Mouse (Mus musculus): ENCODE measurements around the gene Ambra1. TPM values are rescaled to one million over a fixed set of nuclear protein-coding genes. Genes with fewer than 3 reads are reported as not detected.

Gene Ambra1
- polyA plus RNA-seq, 1 experiment from 2014 or later: 21.5 TPM

GRCm38 (mm10) chr2:91771921-91772705 is 42.2 kb downstream of the Ambra1 start:
- WGBS: 96% methylated on average over 17 of the region's 17 CpGs
- no peaks in the 10 kb centered on the region for H3K27me3 ChIP-seq (ENCODE audit: control insufficient read depth, insufficient read depth, low read length)
- H3K9ac ChIP-seq (ENCODE audit: low read length): no peak overlapping the region
- no peaks in the 10 kb centered on the region for H3K9me3 ChIP-seq (ENCODE audit: control insufficient read depth, low read length)
- ATAC-seq (ENCODE audit: insufficient read depth, low FRiP score, low TSS enrichment): no peak
- no peak overlapping the region for H3K27ac ChIP-seq (ENCODE audit: low read depth, low read length)
- no peak overlapping the region for H3K4me2 ChIP-seq (ENCODE audit: low read depth)
- no peak for DNase-seq (ENCODE audit: low spot score)
- peaks cover 17% of the 10 kb centered on the region for H3K36me3 ChIP-seq (ENCODE audit: control insufficient read depth, insufficient read depth, low read length)
- no peak overlapping the region for H3K4me3 ChIP-seq (ENCODE audit: low read depth, low read length)
- no peaks in the 10 kb centered on the region for H3K4me1 ChIP-seq (ENCODE audit: control insufficient read depth, insufficient read depth, low read length)

DNA sequence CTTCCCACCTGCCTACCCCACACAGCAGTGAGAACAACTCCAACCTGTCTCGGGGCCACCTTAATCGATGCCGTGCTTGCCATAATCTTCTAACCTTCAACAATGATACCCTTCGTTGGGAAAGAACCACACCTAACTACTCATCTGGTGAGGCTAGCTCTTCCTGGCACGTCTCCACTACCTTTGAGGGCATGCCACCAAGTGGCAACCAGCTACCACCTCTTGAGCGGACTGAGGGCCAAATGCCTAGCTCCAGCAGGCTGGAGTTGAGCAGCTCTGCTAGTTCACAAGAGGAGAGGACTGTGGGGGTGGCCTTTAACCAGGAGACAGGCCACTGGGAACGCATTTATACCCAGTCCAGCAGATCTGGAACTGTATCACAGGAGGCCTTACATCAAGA is 43.4 kb downstream of the Ambra1 start:
- Histone ChIP-seq H3K9ac (ENCODE audit: low read length) (no peak overlapping the region), H3K4me2 (ENCODE audit: low read depth) (no peak overlapping the region), H3K9me3 (ENCODE audit: control insufficient read depth, low read length) (no peaks in the 10 kb centered on the region), H3K4me1 (ENCODE audit: control insufficient read depth, insufficient read depth, low read length) (no peaks in the 10 kb centered on the region), H3K4me3 (ENCODE audit: low read depth, low read length) (no peak overlapping the region), H3K27ac (ENCODE audit: low read depth, low read length) (no peak overlapping the region), H3K36me3 (ENCODE audit: control insufficient read depth, insufficient read depth, low read length) (peaks cover 17% of the 10 kb centered on the region), H3K27me3 (ENCODE audit: control insufficient read depth, insufficient read depth, low read length) (no peaks in the 10 kb centered on the region)
- no peak for DNase-seq (ENCODE audit: low spot score)
- ATAC-seq (ENCODE audit: insufficient read depth, low FRiP score, low TSS enrichment): no peak
- WGBS: 94% methylated on average over 7 of the region's 7 CpGs

- Histone ChIP-seq H3K4me3 (ENCODE audit: low read depth, low read length) (no peak overlapping the region), H3K36me3 (ENCODE audit: control insufficient read depth, insufficient read depth, low read length) (no peaks in the 10 kb centered on the region), H3K9ac (ENCODE audit: low read length) (no peak overlapping the region), H3K4me1 (ENCODE audit: control insufficient read depth, insufficient read depth, low read length) (no peaks in the 10 kb centered on the region), H3K27me3 (ENCODE audit: control insufficient read depth, insufficient read depth, low read length) (no peaks in the 10 kb centered on the region), H3K4me2 (ENCODE audit: low read depth) (no peak overlapping the region), H3K27ac (ENCODE audit: low read depth, low read length) (no peak overlapping the region), H3K9me3 (ENCODE audit: control insufficient read depth, low read length) (no peaks in the 10 kb centered on the region)
- DNase-seq (ENCODE audit: low spot score) (no peak), ATAC-seq (ENCODE audit: insufficient read depth, low FRiP score, low TSS enrichment) (no peak)
- 72% methylated on average over 3 of the region's 3 CpGs for WGBS
These were observed 49.2 kb downstream of the Ambra1 start for GRCm38 (mm10) chr2:91779166-91779565.

- H3K4me2 ChIP-seq (ENCODE audit: low read depth): no peak overlapping the region
- no peak overlapping the region for H3K27ac ChIP-seq (ENCODE audit: low read depth, low read length)
- H3K4me3 ChIP-seq (ENCODE audit: low read depth, low read length): no peak overlapping the region
- DNase-seq (ENCODE audit: low spot score): no peak
- 23% methylated on average over 2 of the region's 2 CpGs for WGBS
- no peaks in the 10 kb centered on the region for H3K27me3 ChIP-seq (ENCODE audit: control insufficient read depth, insufficient read depth, low read length)
- ATAC-seq (ENCODE audit: insufficient read depth, low FRiP score, low TSS enrichment): no peak
- H3K36me3 ChIP-seq (ENCODE audit: control insufficient read depth, insufficient read depth, low read length): no peaks in the 10 kb centered on the region
- no peak overlapping the region for H3K9ac ChIP-seq (ENCODE audit: low read length)
- no peaks in the 10 kb centered on the region for H3K4me1 ChIP-seq (ENCODE audit: control insufficient read depth, insufficient read depth, low read length)
- H3K9me3 ChIP-seq (ENCODE audit: control insufficient read depth, low read length): no peaks in the 10 kb centered on the region
These were observed 61.7 kb downstream of the Ambra1 start for GRCm38 (mm10) chr2:91791621-91792020.

GRCm38 (mm10) chr2:91792346-91792745 is 62.4 kb downstream of the Ambra1 start:
- no peak overlapping the region for H3K4me3 ChIP-seq (ENCODE audit: low read depth, low read length)
- WGBS: 95% methylated on average over 1 of the region's 1 CpGs
- no peak overlapping the region for H3K4me2 ChIP-seq (ENCODE audit: low read depth)
- no peaks in the 10 kb centered on the region for H3K4me1 ChIP-seq (ENCODE audit: control insufficient read depth, insufficient read depth, low read length)
- H3K9ac ChIP-seq (ENCODE audit: low read length): no peak overlapping the region
- H3K27ac ChIP-seq (ENCODE audit: low read depth, low read length): no peak overlapping the region
- no peak for ATAC-seq (ENCODE audit: insufficient read depth, low FRiP score, low TSS enrichment)
- H3K36me3 ChIP-seq (ENCODE audit: control insufficient read depth, insufficient read depth, low read length): no peaks in the 10 kb centered on the region
- DNase-seq (ENCODE audit: low spot score): no peak
- no peaks in the 10 kb centered on the region for H3K27me3 ChIP-seq (ENCODE audit: control insufficient read depth, insufficient read depth, low read length)
- H3K9me3 ChIP-seq (ENCODE audit: control insufficient read depth, low read length): no peaks in the 10 kb centered on the region

GRCm38 (mm10) chr2:91794466-91794865 is 64.5 kb downstream of the Ambra1 start:
- Histone ChIP-seq H3K4me1 (ENCODE audit: control insufficient read depth, insufficient read depth, low read length) (no peaks in the 10 kb centered on the region), H3K27ac (ENCODE audit: low read depth, low read length) (no peak overlapping the region), H3K27me3 (ENCODE audit: control insufficient read depth, insufficient read depth, low read length) (no peaks in the 10 kb centered on the region), H3K36me3 (ENCODE audit: control insufficient read depth, insufficient read depth, low read length) (no peaks in the 10 kb centered on the region), H3K9me3 (ENCODE audit: control insufficient read depth, low read length) (no peaks in the 10 kb centered on the region), H3K4me2 (ENCODE audit: low read depth) (no peak overlapping the region), H3K4me3 (ENCODE audit: low read depth, low read length) (no peak overlapping the region), H3K9ac (ENCODE audit: low read length) (no peak overlapping the region)
- no peak for ATAC-seq (ENCODE audit: insufficient read depth, low FRiP score, low TSS enrichment)
- DNase-seq (ENCODE audit: low spot score): no peak
- 75% methylated on average over 2 of the region's 2 CpGs for WGBS

DNA sequence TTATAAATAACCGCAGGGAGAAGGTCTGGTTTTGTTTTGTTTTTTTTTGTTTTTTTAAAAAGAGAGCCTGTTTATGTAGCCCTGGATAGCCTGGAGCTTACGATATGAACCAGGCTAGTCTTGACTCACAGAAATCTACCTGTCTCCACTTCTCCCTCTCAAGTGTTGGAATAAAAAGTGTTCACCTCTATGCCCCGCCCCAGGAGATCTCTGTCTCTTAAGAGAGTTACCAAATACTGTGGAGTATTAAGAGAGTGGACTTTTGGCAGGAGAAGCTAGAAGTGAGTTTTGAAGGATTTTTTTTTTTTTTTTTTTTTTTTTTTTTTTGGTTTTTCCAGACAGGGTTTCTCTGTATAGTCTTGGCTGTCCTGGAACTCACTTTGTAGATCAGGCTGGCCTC is 65.2 kb downstream of the Ambra1 start:
- Histone ChIP-seq H3K4me1 (ENCODE audit: control insufficient read depth, insufficient read depth, low read length) (no peaks in the 10 kb centered on the region), H3K9ac (ENCODE audit: low read length) (no peak overlapping the region), H3K36me3 (ENCODE audit: control insufficient read depth, insufficient read depth, low read length) (no peaks in the 10 kb centered on the region), H3K4me2 (ENCODE audit: low read depth) (no peak overlapping the region), H3K27ac (ENCODE audit: low read depth, low read length) (no peak overlapping the region), H3K4me3 (ENCODE audit: low read depth, low read length) (no peak overlapping the region), H3K27me3 (ENCODE audit: control insufficient read depth, insufficient read depth, low read length) (no peaks in the 10 kb centered on the region), H3K9me3 (ENCODE audit: control insufficient read depth, low read length) (no peaks in the 10 kb centered on the region)
- no peak for ATAC-seq (ENCODE audit: insufficient read depth, low FRiP score, low TSS enrichment)
- 87% methylated on average over 3 of the region's 3 CpGs for WGBS
- DNase-seq (ENCODE audit: low spot score): no peak

DNA sequence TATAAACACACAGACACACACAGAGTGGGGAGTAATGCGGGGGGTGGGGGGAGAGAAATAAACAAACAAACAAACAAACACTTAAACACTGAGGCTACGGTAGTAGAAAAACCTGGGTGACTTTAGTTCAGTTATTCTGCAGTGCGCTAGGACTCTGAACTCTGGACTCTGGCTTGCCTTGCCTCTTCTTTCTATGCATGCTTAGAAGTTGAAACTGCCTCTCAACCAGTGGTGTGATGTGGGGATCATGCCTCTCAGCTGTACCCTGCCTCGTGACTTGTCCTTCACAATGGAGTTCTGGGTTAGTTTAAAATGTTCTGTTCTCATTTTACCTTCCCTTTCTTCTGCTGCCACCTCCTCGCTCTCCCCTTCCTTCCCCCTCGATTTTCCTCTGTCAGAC is 81.5 kb downstream of the Ambra1 start:
- H3K4me3 ChIP-seq (ENCODE audit: low read depth, low read length): no peak overlapping the region
- WGBS: 89% methylated on average over 6 of the region's 6 CpGs

GRCm38 (mm10) chr2:91816741-91817140 is 86.8 kb downstream of the Ambra1 start:
- ATAC-seq (ENCODE audit: insufficient read depth, low FRiP score, low TSS enrichment): no peak
- H3K27ac ChIP-seq (ENCODE audit: low read depth, low read length): no peak overlapping the region
- H3K4me1 ChIP-seq (ENCODE audit: control insufficient read depth, insufficient read depth, low read length): no peaks in the 10 kb centered on the region
- H3K36me3 ChIP-seq (ENCODE audit: control insufficient read depth, insufficient read depth, low read length): no peaks in the 10 kb centered on the region
- no peak overlapping the region for H3K9ac ChIP-seq (ENCODE audit: low read length)
- no peak overlapping the region for H3K4me2 ChIP-seq (ENCODE audit: low read depth)
- no peaks in the 10 kb centered on the region for H3K27me3 ChIP-seq (ENCODE audit: control insufficient read depth, insufficient read depth, low read length)
- no peak overlapping the region for H3K4me3 ChIP-seq (ENCODE audit: low read depth, low read length)
- no peak for DNase-seq (ENCODE audit: low spot score)
- H3K9me3 ChIP-seq (ENCODE audit: control insufficient read depth, low read length): no peaks in the 10 kb centered on the region

More for the DNA sequence above, 81.5 kb downstream of the Ambra1 start:
- Histone ChIP-seq H3K4me1 (ENCODE audit: control insufficient read depth, insufficient read depth, low read length) (no peaks in the 10 kb centered on the region), H3K9ac (ENCODE audit: low read length) (no peak overlapping the region), H3K4me2 (ENCODE audit: low read depth) (no peak overlapping the region), H3K27ac (ENCODE audit: low read depth, low read length) (no peak overlapping the region), H3K9me3 (ENCODE audit: control insufficient read depth, low read length) (no peaks in the 10 kb centered on the region), H3K36me3 (ENCODE audit: control insufficient read depth, insufficient read depth, low read length) (no peaks in the 10 kb centered on the region), H3K27me3 (ENCODE audit: control insufficient read depth, insufficient read depth, low read length) (no peaks in the 10 kb centered on the region)
- no peak for ATAC-seq (ENCODE audit: insufficient read depth, low FRiP score, low TSS enrichment)
- no peak for DNase-seq (ENCODE audit: low spot score)

Data from neural tube, embryonic 11.5 days (tissue).